Mouse (Mus musculus): ENCODE results near the gene Pakap.

Pakap gene

GRCm38 (mm10) chr4:57723659-57724058 lies 155.7 kb downstream of the Pakap start:
- no peak for DNase-seq

GRCm38 (mm10) chr4:57725569-57725968 lies 157.6 kb downstream of the Pakap start:
- no peak for DNase-seq

GRCm38 (mm10) chr4:57728611-57729183 lies 160.7 kb downstream of the Pakap start:
- no peak for DNase-seq

GRCm38 (mm10) chr4:57730047-57730446 lies 162.1 kb downstream of the Pakap start:
- DNase-seq = no peak

- DNase-seq = no peak
These were observed 163.0 kb downstream of the Pakap start for GRCm38 (mm10) chr4:57730801-57731598.

- DNase-seq = no peak
These were observed 164.4 kb downstream of the Pakap start for GRCm38 (mm10) chr4:57732351-57732750.

- no peak for DNase-seq
These were observed 165.5 kb downstream of the Pakap start for GRCm38 (mm10) chr4:57733445-57733844.

GRCm38 (mm10) chr4:57735426-57735825 lies 167.4 kb downstream of the Pakap start:
- DNase-seq = no peak

GRCm38 (mm10) chr4:57738856-57739552 lies 171.0 kb downstream of the Pakap start:
- no peak for DNase-seq

- DNase-seq = no peak
These were observed 175.4 kb downstream of the Pakap start for GRCm38 (mm10) chr4:57743325-57743929.

GRCm38 (mm10) chr4:57750651-57751050 lies 182.7 kb downstream of the Pakap start:
- no peak for DNase-seq

GRCm38 (mm10) chr4:57751054-57751453 lies 183.1 kb downstream of the Pakap start:
- DNase-seq = no peak

GRCm38 (mm10) chr4:57751566-57751965 lies 183.6 kb downstream of the Pakap start:
- no peak for DNase-seq

GRCm38 (mm10) chr4:57755085-57755484 lies 187.1 kb downstream of the Pakap start:
- DNase-seq = no peak

GRCm38 (mm10) chr4:57757997-57758396 lies 190.0 kb downstream of the Pakap start:
- DNase-seq = no peak

GRCm38 (mm10) chr4:57762424-57762823 lies 194.4 kb downstream of the Pakap start:
- DNase-seq = no peak

- DNase-seq = no peak
These were observed 196.4 kb downstream of the Pakap start for GRCm38 (mm10) chr4:57764392-57764791.

GRCm38 (mm10) chr4:57764926-57765325 lies 196.9 kb downstream of the Pakap start:
- no peak for DNase-seq

GRCm38 (mm10) chr4:57765806-57766205 lies 197.8 kb downstream of the Pakap start:
- no peak for DNase-seq

- DNase-seq = no peak
These were observed 201.0 kb downstream of the Pakap start for GRCm38 (mm10) chr4:57769007-57769406.

- no peak for DNase-seq
These were observed 202.3 kb downstream of the Pakap start for GRCm38 (mm10) chr4:57770185-57770823.

- no peak for DNase-seq
These were observed 203.7 kb downstream of the Pakap start for GRCm38 (mm10) chr4:57771558-57772219.
